Mouse (Mus musculus): Measurements from ENCODE around the gene Slc22a21. TPM values are rescaled to one million over a fixed set of nuclear protein-coding genes. Genes with fewer than 3 reads are reported as not detected.
"Not testable (repeated sequence)": the region's sequence is repeated elsewhere in the genome, so short reads cannot be mapped to it uniquely, and the experiment has no call there.

Slc22a21 gene
- total and polyA plus RNA-seq, 3 experiments: not detected

- Histone ChIP-seq H3K4me1 (ENCODE audit: control insufficient read depth in 1 of 2, insufficient read depth in 2 of 2) (peaks cover 0 to 15% of the 10 kb centered on the region in 2 experiments; a peak in 2 of 4 replicates), H3K9me3 (replicated peaks; ENCODE audit: low read length) (no peaks in the 10 kb centered on the region), H3K4me2 (ENCODE audit: insufficient read depth, low read depth, poor library complexity, severe bottlenecking) (no peak overlapping the region), H3K27ac (ENCODE audit: insufficient read depth, low read depth) (no peak overlapping the region), H3K79me2 (replicated peaks; ENCODE audit: control insufficient read depth, extremely low read depth, insufficient read depth, poor library complexity, severe bottlenecking) (no peaks in the 10 kb centered on the region), H3K9ac (ENCODE audit: insufficient read depth, low read depth) (no peak overlapping the region), H3K36me3 (replicated peaks in 1 of 2; ENCODE audit: control insufficient read depth in 1 of 2, insufficient read depth in 1 of 2, low read length in 1 of 2) (no peaks in the 10 kb centered on the region), H3K4me3 (replicated peaks in 1 of 3; ENCODE audit: low read depth in 2 of 3, low read length in 2 of 3, poor library complexity in 1 of 3) (no peak overlapping the region), H3K27me3 (replicated peaks) (no peaks in the 10 kb centered on the region)
- no peak for DNase-seq (ENCODE audit: extremely low read depth)
- in situ Hi-C loops (cut with MboI; ENCODE audit: low pct_ligation_motif_present, low pct_unique_long_range_greater_than_20kb, low sequenced_read_pairs) (no loop called here), dilution Hi-C loops (cut with MboI; ENCODE audit: extremely low pct_ligation_motif_present, extremely low pct_unique_long_range_greater_than_20kb, low sequenced_read_pairs) (no loop called here)
- no peak for TF ChIP-seq JUND (conservative IDR thresholded peaks at IDR 0.05; ENCODE audit: low read depth, low read length)
- no peak for TF ChIP-seq BHLHE40 (IDR thresholded peaks at IDR 0.05; ENCODE audit: low read depth, low read length)
- TF ChIP-seq UBTF (IDR thresholded peaks at IDR 0.05; ENCODE audit: low read depth, low read length): no peak
- TF ChIP-seq HCFC1 (IDR thresholded peaks at IDR 0.05; ENCODE audit: low read depth, low read length): no peak
- no peak for TF ChIP-seq MAFK (IDR thresholded peaks at IDR 0.05; ENCODE audit: insufficient replicate concordance, low read length)
- TF ChIP-seq IRF4 (IDR thresholded peaks at IDR 0.05; ENCODE audit: low read depth, low read length): no peak
- no peak for TF ChIP-seq ZNF384 (IDR thresholded peaks at IDR 0.05; ENCODE audit: low read depth, low read length)
- TF ChIP-seq RCOR1 (conservative IDR thresholded peaks at IDR 0.05; ENCODE audit: low read depth, low read length): no peak
- TF ChIP-seq NRF1 (IDR thresholded peaks at IDR 0.05; ENCODE audit: low read depth, low read length): no peak
- no peak for TF ChIP-seq ELF1 (IDR thresholded peaks at IDR 0.05; ENCODE audit: low read depth, low read length)
- no peak for TF ChIP-seq POLR2A (IDR thresholded peaks at IDR 0.05; ENCODE audit: low read depth, low read length)
- TF ChIP-seq USF1 (IDR thresholded peaks at IDR 0.05; ENCODE audit: low read depth, low read length): no peak
- TF ChIP-seq ZC3H11A (IDR thresholded peaks at IDR 0.05; ENCODE audit: low read depth, low read length): no peak
- TF ChIP-seq SIN3A (IDR thresholded peaks at IDR 0.05; ENCODE audit: low read length): no peak
- no peak for TF ChIP-seq MXI1 (IDR thresholded peaks at IDR 0.05; ENCODE audit: low read depth, low read length)
- TF ChIP-seq TBP (conservative IDR thresholded peaks at IDR 0.05; ENCODE audit: low read depth, low read length): no peak
- no peak for TF ChIP-seq MAZ (IDR thresholded peaks at IDR 0.05; ENCODE audit: low read depth, low read length)
These were observed 23.5 kb downstream of the Slc22a21 start for GRCm38 (mm10) chr11:53956636-53957035.

DNA sequence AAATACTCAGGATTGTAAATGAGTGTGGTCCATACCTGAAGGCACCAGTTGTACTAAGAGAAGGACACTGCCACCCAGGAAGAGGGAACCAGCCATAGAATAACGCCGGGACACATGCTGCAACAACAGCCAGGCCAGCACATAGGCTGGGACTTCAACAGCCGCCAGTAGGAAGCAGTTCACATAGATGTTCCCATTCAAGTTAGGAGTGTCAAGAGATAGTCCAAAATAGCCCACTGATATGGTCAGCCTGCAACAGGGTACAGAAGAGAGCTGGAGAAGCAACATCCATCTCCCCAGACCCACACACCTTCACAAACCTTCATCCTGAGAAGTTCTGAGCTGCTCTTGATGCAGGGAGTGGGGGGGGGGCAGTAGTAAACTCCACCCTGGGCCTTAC lies 25.5 kb downstream of the Slc22a21 start:
- TF ChIP-seq ZKSCAN1 (IDR thresholded peaks at IDR 0.05; ENCODE audit: borderline replicate concordance, low read depth, low read length) (no peak), ETS1 (conservative IDR thresholded peaks at IDR 0.05; ENCODE audit: low read depth, low read length) (no peak)
- H3K9ac ChIP-seq (ENCODE audit: insufficient read depth, low read depth): no peak overlapping the region
- no peak overlapping the region for H3K4me2 ChIP-seq (ENCODE audit: insufficient read depth, low read depth, poor library complexity, severe bottlenecking)
- no peak overlapping the region for H3K4me3 ChIP-seq (replicated peaks in 1 of 3; ENCODE audit: low read depth in 2 of 3, low read length in 2 of 3, poor library complexity in 1 of 3)
- H3K36me3 ChIP-seq (replicated peaks in 1 of 2; ENCODE audit: control insufficient read depth in 1 of 2, insufficient read depth in 1 of 2, low read length in 1 of 2): no peaks in the 10 kb centered on the region
- dilution Hi-C loops (cut with MboI; ENCODE audit: extremely low pct_ligation_motif_present, extremely low pct_unique_long_range_greater_than_20kb, low sequenced_read_pairs): no loop called here
- no peaks in the 10 kb centered on the region for H3K27me3 ChIP-seq (replicated peaks)
- H3K9me3 ChIP-seq (replicated peaks; ENCODE audit: low read length): no peaks in the 10 kb centered on the region
- DNase-seq (ENCODE audit: extremely low read depth): no peak
- no peaks in the 10 kb centered on the region for H3K79me2 ChIP-seq (replicated peaks; ENCODE audit: control insufficient read depth, extremely low read depth, insufficient read depth, poor library complexity, severe bottlenecking)
- H3K27ac ChIP-seq (ENCODE audit: insufficient read depth, low read depth): no peak overlapping the region
- in situ Hi-C loops (cut with MboI; ENCODE audit: low pct_ligation_motif_present, low pct_unique_long_range_greater_than_20kb, low sequenced_read_pairs): no loop called here
- peaks cover 0 to 15% of the 10 kb centered on the region in 2 experiments; a peak in 2 of 4 replicates for H3K4me1 ChIP-seq (ENCODE audit: control insufficient read depth in 1 of 2, insufficient read depth in 2 of 2)

DNA sequence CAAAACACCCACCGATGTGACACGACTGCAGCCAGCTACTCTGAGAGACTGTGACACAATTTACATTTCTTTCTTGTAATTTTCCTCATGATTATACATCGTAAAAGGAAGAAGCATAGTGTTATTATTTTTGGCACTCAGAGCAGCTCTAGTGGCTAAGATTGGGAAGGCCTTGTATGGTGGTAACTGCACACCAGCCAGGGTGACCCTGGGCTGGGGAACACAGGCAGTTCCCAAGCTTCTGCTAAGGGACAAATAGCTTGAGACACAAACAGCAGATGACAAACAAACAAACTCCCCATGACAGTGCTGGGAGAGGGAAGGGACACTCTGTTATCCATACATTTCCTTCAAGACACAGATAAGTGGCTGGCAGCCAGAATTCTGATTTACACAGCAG lies 30.0 kb downstream of the Slc22a21 start:
- H3K4me1 ChIP-seq (ENCODE audit: control insufficient read depth in 1 of 2, insufficient read depth in 2 of 2); H3K36me3 ChIP-seq (replicated peaks in 1 of 2; ENCODE audit: control insufficient read depth in 1 of 2, insufficient read depth in 1 of 2, low read length in 1 of 2); H3K27ac ChIP-seq (ENCODE audit: insufficient read depth, low read depth); H3K79me2 ChIP-seq (replicated peaks; ENCODE audit: control insufficient read depth, extremely low read depth, insufficient read depth, poor library complexity, severe bottlenecking); dilution Hi-C loops (cut with MboI; ENCODE audit: extremely low pct_ligation_motif_present, extremely low pct_unique_long_range_greater_than_20kb, low sequenced_read_pairs); H3K4me3 ChIP-seq (replicated peaks in 1 of 3; ENCODE audit: low read depth in 2 of 3, low read length in 2 of 3, poor library complexity in 1 of 3); H3K9ac ChIP-seq (ENCODE audit: insufficient read depth, low read depth); H3K27me3 ChIP-seq (replicated peaks); DNase-seq (ENCODE audit: extremely low read depth); in situ Hi-C loops (cut with MboI; ENCODE audit: low pct_ligation_motif_present, low pct_unique_long_range_greater_than_20kb, low sequenced_read_pairs); H3K4me2 ChIP-seq (ENCODE audit: insufficient read depth, low read depth, poor library complexity, severe bottlenecking); H3K9me3 ChIP-seq (replicated peaks; ENCODE audit: low read length): not testable (repeated sequence)

GRCm38 (mm10) chr11:53931944-53932318 lies 48.2 kb downstream of the Slc22a21 start:
- dilution Hi-C loops (cut with MboI; ENCODE audit: extremely low pct_ligation_motif_present, extremely low pct_unique_long_range_greater_than_20kb, low sequenced_read_pairs); DNase-seq (ENCODE audit: extremely low read depth); H3K79me2 ChIP-seq (replicated peaks; ENCODE audit: control insufficient read depth, extremely low read depth, insufficient read depth, poor library complexity, severe bottlenecking); H3K9ac ChIP-seq (ENCODE audit: insufficient read depth, low read depth); H3K27ac ChIP-seq (ENCODE audit: insufficient read depth, low read depth); H3K36me3 ChIP-seq (replicated peaks in 1 of 2; ENCODE audit: control insufficient read depth in 1 of 2, insufficient read depth in 1 of 2, low read length in 1 of 2); H3K4me3 ChIP-seq (replicated peaks in 1 of 3; ENCODE audit: low read depth in 2 of 3, low read length in 2 of 3, poor library complexity in 1 of 3); H3K9me3 ChIP-seq (replicated peaks; ENCODE audit: low read length); H3K27me3 ChIP-seq (replicated peaks): not testable (repeated sequence)
- Histone ChIP-seq H3K4me2 (ENCODE audit: insufficient read depth, low read depth, poor library complexity, severe bottlenecking) (peak overlapping the region; percentile 86; the same call in 1 of the 2 replicates), H3K4me1 (ENCODE audit: control insufficient read depth in 1 of 2, insufficient read depth in 2 of 2) (peaks cover 5 to 23% of the 10 kb centered on the region in 2 experiments)
- in situ Hi-C loops (cut with MboI; ENCODE audit: low pct_ligation_motif_present, low pct_unique_long_range_greater_than_20kb, low sequenced_read_pairs): loop anchor here (10.0 kb wide), 1 partner anchor 63 kb away; no protein-coding TSS in a partner anchor
